Mouse (Mus musculus) liver, adult (tissue): ENCODE results near the gene Ahdc1.

Experiments
- GATA4 ChIP-seq: IDR thresholded peaks from 2 replicates; pipeline ENCODE4 v1.6.1; 2014; ENCODE audit warnings: mild to moderate bottlenecking, low read length; ENCODE audit not compliant: insufficient replicate concordance

Gene Ahdc1

GRCm38 (mm10) chr4:133062286-133062685 is 51.2 kb downstream of the Ahdc1 start:
- TF ChIP-seq GATA4: no peak

- no peak for TF ChIP-seq GATA4
These were observed 52.1 kb downstream of the Ahdc1 start for GRCm38 (mm10) chr4:133063203-133063602.

GRCm38 (mm10) chr4:133063799-133064198 is 52.7 kb downstream of the Ahdc1 start:
- no peak for TF ChIP-seq GATA4

- TF ChIP-seq GATA4: no peak
These were observed 53.7 kb downstream of the Ahdc1 start for GRCm38 (mm10) chr4:133064791-133065190.

- TF ChIP-seq GATA4: no peak
These were observed 54.9 kb downstream of the Ahdc1 start for GRCm38 (mm10) chr4:133065894-133066386.

GRCm38 (mm10) chr4:133068400-133069138 is 57.5 kb downstream of the Ahdc1 start:
- no peak for TF ChIP-seq GATA4

GRCm38 (mm10) chr4:133070388-133070787 is 59.3 kb downstream of the Ahdc1 start:
- TF ChIP-seq GATA4: no peak

GRCm38 (mm10) chr4:133070821-133071372 is 59.8 kb downstream of the Ahdc1 start:
- TF ChIP-seq GATA4: no peak

- TF ChIP-seq GATA4: no peak
These were observed 62.1 kb downstream of the Ahdc1 start for GRCm38 (mm10) chr4:133073192-133073591.

- no peak for TF ChIP-seq GATA4
These were observed 63.2 kb downstream of the Ahdc1 start for GRCm38 (mm10) chr4:133074070-133074819.

- TF ChIP-seq GATA4: no peak
These were observed 64.0 kb downstream of the Ahdc1 start for GRCm38 (mm10) chr4:133074894-133075572.

GRCm38 (mm10) chr4:133078947-133079346 is 67.9 kb downstream of the Ahdc1 start:
- TF ChIP-seq GATA4: no peak

- TF ChIP-seq GATA4: no peak
These were observed 68.5 kb downstream of the Ahdc1 start for GRCm38 (mm10) chr4:133079416-133080113.

GRCm38 (mm10) chr4:133080862-133081261 is 69.8 kb downstream of the Ahdc1 start:
- TF ChIP-seq GATA4: no peak
